ENCODE assay signal across 8 mouse cellular contexts in genomic region chr4:136835621-136836386, GRCm38 (mm10). TPM values are rescaled to one million over a fixed set of nuclear protein-coding genes. Genes with fewer than 3 reads are reported as not detected.
DNase-seq lines count a peak whose midpoint lies in the region; ATAC-seq and TF ChIP-seq lines count a peak whose summit lies in the region.

Gene Ephb2 (minus strand): TSS chr4:136835988.

- peak; percentile 69 for ATAC-seq in cerebellum, adult (ENCODE audit: insufficient number of reproducible peaks, low FRiP score, low TSS enrichment)
- ATAC-seq in forebrain, embryonic 14.5 days = peak; percentile 86
- ATAC-seq in heart, postnatal 0 days (ENCODE audit: insufficient read depth, low read depth) = peak; percentile 65
- 0 out of 2 replicates have a peak, but pooled peaks have one; percentile 22 for ATAC-seq in liver, embryonic 12.5 days
- ATAC-seq in neural tube, embryonic 11.5 days (ENCODE audit: insufficient read depth, low FRiP score, low TSS enrichment) = peak; percentile 82
- ATAC-seq in stomach, postnatal 0 days (ENCODE audit: low FRiP score, low TSS enrichment) = peak; percentile 74

- H3K9ac ChIP-seq in forebrain, embryonic 14.5 days (ENCODE audit: low read length) = peak within 1 kb of the TSS; percentile 98
- peak within 1 kb of the TSS; percentile 51 for H3K9ac ChIP-seq in heart, postnatal 0 days (replicated peaks; ENCODE audit: low read depth, low read length)
- H3K9ac ChIP-seq in liver, embryonic 12.5 days = peak within 1 kb of the TSS; percentile 56
- peak within 1 kb of the TSS; percentile 97 for H3K9ac ChIP-seq in neural tube, embryonic 11.5 days (ENCODE audit: low read length)
- H3K9ac ChIP-seq in stomach, postnatal 0 days (ENCODE audit: low read length) = peak within 1 kb of the TSS; percentile 67

- H3K4me3 ChIP-seq in forebrain, embryonic 14.5 days (ENCODE audit: low read depth, low read length) = peak within 1 kb of the TSS; percentile 92
- H3K4me3 ChIP-seq in heart, postnatal 0 days (ENCODE audit: low read depth, low read length) = peak within 1 kb of the TSS; percentile 65
- peak within 1 kb of the TSS; percentile 58 for H3K4me3 ChIP-seq in liver, embryonic 12.5 days
- peak within 1 kb of the TSS; percentile 97 for H3K4me3 ChIP-seq in neural tube, embryonic 11.5 days (ENCODE audit: low read depth, low read length)
- H3K4me3 ChIP-seq in stomach, postnatal 0 days (ENCODE audit: low read depth, low read length) = peak within 1 kb of the TSS; percentile 72

- under 1% methylated on average over 64 of the region's 88 CpGs for WGBS in forebrain, embryonic 14.5 days
- under 1% methylated on average over 64 of the region's 88 CpGs for WGBS in heart, postnatal 0 days
- WGBS in liver, embryonic 12.5 days (ENCODE audit: insufficient replicate concordance) = under 1% methylated on average over 86 of the region's 88 CpGs
- WGBS in neural tube, embryonic 11.5 days = under 1% methylated on average over 78 of the region's 88 CpGs
- under 1% methylated on average over 66 of the region's 88 CpGs for WGBS in stomach, postnatal 0 days

- no peaks in the 10 kb centered on the region for H3K36me3 ChIP-seq in forebrain, embryonic 14.5 days (ENCODE audit: control insufficient read depth, insufficient read depth, low read length)
- no peaks in the 10 kb centered on the region for H3K36me3 ChIP-seq in heart, postnatal 0 days (replicated peaks; ENCODE audit: control insufficient read depth, insufficient read depth, low read length)
- H3K36me3 ChIP-seq in liver, embryonic 12.5 days = no peaks in the 10 kb centered on the region
- no peaks in the 10 kb centered on the region for H3K36me3 ChIP-seq in neural tube, embryonic 11.5 days (ENCODE audit: control insufficient read depth, insufficient read depth, low read length)
- H3K36me3 ChIP-seq in stomach, postnatal 0 days (ENCODE audit: control insufficient read depth, insufficient read depth, low read length) = no peaks in the 10 kb centered on the region

- H3K27me3 ChIP-seq in forebrain, embryonic 14.5 days (replicated peaks; ENCODE audit: control insufficient read depth, insufficient read depth, low read length) = no peaks in the 10 kb centered on the region
- peaks cover 94% of the 10 kb centered on the region for H3K27me3 ChIP-seq in heart, postnatal 0 days (ENCODE audit: control insufficient read depth, insufficient read depth, low read length)
- peaks cover 96% of the 10 kb centered on the region for H3K27me3 ChIP-seq in liver, embryonic 12.5 days (replicated peaks)
- H3K27me3 ChIP-seq in neural tube, embryonic 11.5 days (ENCODE audit: control insufficient read depth, insufficient read depth, low read length) = no peaks in the 10 kb centered on the region
- H3K27me3 ChIP-seq in stomach, postnatal 0 days (ENCODE audit: control insufficient read depth, insufficient read depth, low read length) = no peaks in the 10 kb centered on the region

- no peaks in the 10 kb centered on the region for H3K9me3 ChIP-seq in forebrain, embryonic 14.5 days (replicated peaks; ENCODE audit: control insufficient read depth, low read length)
- H3K9me3 ChIP-seq in heart, postnatal 0 days (replicated peaks; ENCODE audit: control insufficient read depth, low read length) = no peaks in the 10 kb centered on the region
- no peaks in the 10 kb centered on the region for H3K9me3 ChIP-seq in liver, embryonic 12.5 days (replicated peaks)
- H3K9me3 ChIP-seq in neural tube, embryonic 11.5 days (ENCODE audit: control insufficient read depth, low read length) = no peaks in the 10 kb centered on the region
- H3K9me3 ChIP-seq in stomach, postnatal 0 days (ENCODE audit: control insufficient read depth, low read length) = no peaks in the 10 kb centered on the region

- peak within 1 kb of the TSS; percentile 93 for H3K4me2 ChIP-seq in forebrain, embryonic 14.5 days (ENCODE audit: low read length)
- H3K4me2 ChIP-seq in heart, postnatal 0 days (ENCODE audit: low read depth, low read length) = peak within 1 kb of the TSS; percentile 98
- H3K4me2 ChIP-seq in liver, embryonic 12.5 days = peak within 1 kb of the TSS; percentile 74
- peak within 1 kb of the TSS; percentile 94 for H3K4me2 ChIP-seq in neural tube, embryonic 11.5 days (ENCODE audit: low read depth)
- peak within 1 kb of the TSS; percentile 96 for H3K4me2 ChIP-seq in stomach, postnatal 0 days (replicated peaks; ENCODE audit: low read depth)

- 0 out of 2 replicates have a peak, but pooled peaks have one; percentile 24 for TF ChIP-seq EP300 in heart, postnatal 0 days (IDR thresholded peaks at IDR 0.05; ENCODE audit: low read depth)
- no peak for TF ChIP-seq EP300 in stomach, postnatal 0 days (optimal IDR thresholded peaks at IDR 0.05)

- H3K4me1 ChIP-seq in forebrain, embryonic 14.5 days (ENCODE audit: control insufficient read depth, insufficient read depth, low read length) = peaks cover 49% of the 10 kb centered on the region
- H3K4me1 ChIP-seq in heart, postnatal 0 days (ENCODE audit: control insufficient read depth, insufficient read depth) = 0 out of 2 replicates have a peak, but pooled peaks cover 10% of the 10 kb centered on the region
- H3K4me1 ChIP-seq in liver, embryonic 12.5 days = peaks cover 23% of the 10 kb centered on the region
- H3K4me1 ChIP-seq in neural tube, embryonic 11.5 days (ENCODE audit: control insufficient read depth, insufficient read depth, low read length) = peaks cover 30% of the 10 kb centered on the region
- no peaks in the 10 kb centered on the region; the same call in none of the 2 replicates for H3K4me1 ChIP-seq in stomach, postnatal 0 days (replicated peaks; ENCODE audit: control insufficient read depth, insufficient read depth)

- peak within 1 kb of the TSS; percentile 100 for H3K27ac ChIP-seq in forebrain, embryonic 14.5 days (ENCODE audit: low read depth, low read length)
- H3K27ac ChIP-seq in heart, postnatal 0 days (ENCODE audit: low read depth) = no peak within 1 kb of the TSS
- H3K27ac ChIP-seq in liver, embryonic 12.5 days = 0 out of 2 replicates have a peak within 1 kb of the TSS, but pooled peaks have one; percentile 36
- peak within 1 kb of the TSS; percentile 96 for H3K27ac ChIP-seq in neural tube, embryonic 11.5 days (ENCODE audit: low read depth, low read length)
- H3K27ac ChIP-seq in stomach, postnatal 0 days (replicated peaks) = peak within 1 kb of the TSS; percentile 83

- no peak for TF ChIP-seq CTCF in heart, postnatal 0 days (IDR thresholded peaks at IDR 0.05; ENCODE audit: low read depth)
- no peak for TF ChIP-seq CTCF in stomach, postnatal 0 days (IDR thresholded peaks at IDR 0.05; ENCODE audit: low read depth)

- peak; percentile 73 for DNase-seq in CD4-positive, CD25-positive, alpha-beta regulatory T cell, adult 2 months (ENCODE audit: low read depth, low spot score)
- peak; percentile 86 for DNase-seq in forebrain, embryonic 14.5 days (ENCODE audit: low spot score)
- DNase-seq in heart, postnatal 0 days (ENCODE audit: low spot score) = no peak
- DNase-seq in kidney, postnatal 25 days = peak; percentile 67 to 72
- peak; percentile 85 for DNase-seq in neural tube, embryonic 11.5 days (ENCODE audit: low spot score)
- DNase-seq in stomach, postnatal 0 days (ENCODE audit: low spot score) = peak; percentile 79

RNA-seq across cellular contexts. Expression of gene Ephb2, which starts in this region (rescaled TPM):
- polyA plus RNA-seq in forebrain, embryonic 14.5 days (2014; fragmentation: Nextera tagmentation; extraction: Ambion mirVana) = 9.3 and 9.6 TPM in 2 replicates
- total RNA-seq in heart, postnatal 0 days (2014; rRNA removed; ENCODE audit: low replicate concordance) = 6.4 and 10.2 TPM in 2 replicates
- polyA plus RNA-seq in heart, postnatal 0 days (2015; fragmentation: Nextera tagmentation; extraction: Ambion mirVana) = 0.19 and 0.23 TPM in 2 replicates
- 1.4 and 1.7 TPM in 2 replicates for polyA plus RNA-seq in liver, embryonic 12.5 days (2016; fragmentation: Nextera tagmentation; extraction: Ambion mirVana)
- polyA plus RNA-seq in neural tube, embryonic 11.5 days (2014; fragmentation: Nextera tagmentation; extraction: Ambion mirVana) = 20.4 and 21.0 TPM in 2 replicates
- 2.3 and 2.5 TPM in 2 replicates for polyA plus RNA-seq in stomach, postnatal 0 days (2015; fragmentation: Nextera tagmentation; extraction: Ambion mirVana)

Comparison
In these comparisons a context has a peak if more than half of its experiments do, and no peak if none do; other contexts are left out.
1. ATAC-seq: peak in every context shown above with its lines; median percentile 86 in forebrain, embryonic 14.5 days; 82 in neural tube, embryonic 11.5 days; 74 in stomach, postnatal 0 days; 69 in cerebellum, adult; 65 in heart, postnatal 0 days; 22 in liver, embryonic 12.5 days.